Mouse (Mus musculus): ENCODE measurements around the gene Khdc4. TPM values are rescaled to one million over a fixed set of nuclear protein-coding genes. Genes with fewer than 3 reads are reported as not detected.

Khdc4 gene
- total and polyA plus RNA-seq, 2 experiments from 2014 or later: 55.1 to 93.3 TPM

DNA sequence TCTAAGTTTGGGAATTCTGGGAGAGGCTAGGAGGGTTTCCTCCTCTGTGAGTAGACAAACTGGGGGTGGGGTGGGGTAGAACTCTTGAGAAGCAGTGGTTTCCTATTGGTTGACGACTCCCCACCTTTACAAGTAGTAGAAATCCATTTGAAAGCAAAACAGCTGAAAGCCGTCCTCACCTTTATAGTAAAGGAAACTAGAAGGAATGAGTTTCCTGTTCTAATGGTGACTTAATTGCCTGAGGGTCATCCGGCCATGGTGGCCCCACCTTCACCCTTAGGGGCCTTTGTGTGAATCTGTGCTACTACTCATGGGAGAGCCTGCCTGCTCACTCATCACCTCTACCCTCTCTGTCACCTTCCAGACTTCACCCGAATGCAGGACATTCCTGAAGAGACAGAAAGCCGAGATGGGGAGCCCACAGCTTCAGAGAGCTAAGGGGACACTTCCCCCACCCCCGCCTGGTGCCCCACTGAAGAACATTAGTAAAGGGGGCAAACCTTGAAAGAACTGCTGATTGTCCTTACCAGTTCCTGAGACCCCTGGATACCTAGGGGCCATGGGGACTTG lies 39.1 kb upstream of the Khdc4 start:
- Histone ChIP-seq H3K27ac (ENCODE audit: low read depth, low read length) (no peak overlapping the region), H3K36me3 (ENCODE audit: insufficient read depth) (peaks cover 71% of the 10 kb centered on the region), H3K4me3 (ENCODE audit: low read depth, low read length) (no peak overlapping the region), H3K27me3 (ENCODE audit: insufficient read depth, low read length) (no peaks in the 10 kb centered on the region), H3K4me1 (ENCODE audit: insufficient read depth) (no peaks in the 10 kb centered on the region), H3K9ac (no peak overlapping the region), H3K9me3 (ENCODE audit: low read length) (no peaks in the 10 kb centered on the region), H3K4me2 (ENCODE audit: low read depth) (no peak overlapping the region)
- 88% methylated on average over 6 of the region's 6 CpGs for WGBS
- DNase-seq: no peak
- no peak for ATAC-seq
- no peak for TF ChIP-seq CTCF (IDR thresholded peaks at IDR 0.05; ENCODE audit: low read depth)

DNA sequence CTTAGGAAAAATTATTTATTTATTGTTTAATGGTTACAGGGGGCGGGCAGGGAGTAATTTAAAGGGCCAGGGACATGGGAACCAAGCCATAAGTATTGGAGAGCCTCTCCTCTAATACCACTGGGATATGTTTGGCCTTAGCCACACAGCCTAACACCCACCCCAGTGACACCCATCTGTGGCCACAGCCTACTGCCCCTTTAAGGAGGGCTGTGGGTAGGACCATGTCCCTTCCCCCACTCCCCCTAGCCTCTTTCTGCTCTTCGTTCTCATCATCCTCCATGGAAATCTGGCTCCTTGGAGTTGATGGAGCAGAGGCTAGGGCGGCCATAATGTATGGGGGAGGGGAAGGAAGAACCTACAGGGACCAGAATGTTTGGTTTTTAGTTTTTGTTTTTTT lies 38.5 kb upstream of the Khdc4 start:
- no peaks in the 10 kb centered on the region for H3K27me3 ChIP-seq (ENCODE audit: insufficient read depth, low read length)
- H3K36me3 ChIP-seq (ENCODE audit: insufficient read depth): peaks cover 65% of the 10 kb centered on the region
- H3K4me2 ChIP-seq (ENCODE audit: low read depth): no peak overlapping the region
- H3K4me1 ChIP-seq (ENCODE audit: insufficient read depth): no peaks in the 10 kb centered on the region
- H3K9me3 ChIP-seq (ENCODE audit: low read length): no peaks in the 10 kb centered on the region
- ATAC-seq: no peak
- TF ChIP-seq CTCF (IDR thresholded peaks at IDR 0.05; ENCODE audit: low read depth): no peak
- no peak overlapping the region for H3K9ac ChIP-seq
- peak overlapping the region; percentile 23; the same call in 1 of the 2 replicates for H3K27ac ChIP-seq (ENCODE audit: low read depth, low read length)
- H3K4me3 ChIP-seq (ENCODE audit: low read depth, low read length): no peak overlapping the region
- 86% methylated on average over 3 of the region's 3 CpGs for WGBS
- DNase-seq: no peak

GRCm38 (mm10) chr3:88647779-88648413 lies 37.7 kb upstream of the Khdc4 start:
- no peak overlapping the region for H3K4me3 ChIP-seq (ENCODE audit: low read depth, low read length)
- no peaks in the 10 kb centered on the region for H3K9me3 ChIP-seq (ENCODE audit: low read length)
- TF ChIP-seq CTCF (IDR thresholded peaks at IDR 0.05; ENCODE audit: low read depth): no peak
- ATAC-seq (peak; percentile 76), DNase-seq (peak; percentile 28)
- H3K9ac ChIP-seq: no peak overlapping the region
- no peaks in the 10 kb centered on the region for H3K27me3 ChIP-seq (ENCODE audit: insufficient read depth, low read length)
- H3K4me1 ChIP-seq (ENCODE audit: insufficient read depth): no peaks in the 10 kb centered on the region
- H3K36me3 ChIP-seq (ENCODE audit: insufficient read depth): peaks cover 57% of the 10 kb centered on the region
- WGBS: 73% methylated on average over 14 of the region's 14 CpGs
- H3K4me2 ChIP-seq (ENCODE audit: low read depth): no peak overlapping the region
- H3K27ac ChIP-seq (ENCODE audit: low read depth, low read length): peak overlapping the region; percentile 45; the same call in 1 of the 2 replicates

DNA sequence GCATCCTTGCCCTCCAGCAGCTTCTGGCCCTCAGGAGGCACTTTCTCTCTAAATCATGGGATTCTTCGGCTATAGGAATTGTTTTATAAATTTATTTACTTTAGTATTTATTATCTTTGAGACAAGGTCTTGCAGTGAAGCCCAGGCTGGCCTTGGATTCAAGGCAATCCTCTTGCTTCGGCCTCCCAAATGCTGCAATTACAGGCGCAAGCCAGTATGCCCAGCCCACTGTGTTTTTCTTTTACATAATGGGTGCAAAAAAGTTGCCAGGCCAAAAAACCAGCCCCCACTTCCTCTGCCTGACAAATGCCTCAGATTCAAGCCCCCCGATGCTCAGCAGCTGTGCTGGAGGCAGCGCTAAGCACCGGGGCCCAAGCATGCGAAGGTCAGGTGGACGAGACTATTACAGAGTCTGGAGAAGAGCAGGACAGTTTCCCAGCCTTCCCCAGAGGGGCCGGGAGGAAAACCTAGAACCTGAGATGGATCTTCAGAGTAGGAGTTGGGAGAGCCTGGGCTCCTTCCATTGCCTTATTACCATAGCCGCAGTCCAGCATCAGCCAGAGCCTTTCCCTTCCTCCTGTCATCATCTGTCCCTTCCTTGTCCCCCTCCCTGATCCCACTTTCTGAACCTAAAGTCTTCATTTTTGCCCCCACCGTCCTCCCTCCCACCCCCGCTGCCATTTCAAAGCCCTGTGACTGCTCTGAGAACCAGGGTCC lies 37.0 kb upstream of the Khdc4 start:
- TF ChIP-seq CTCF (IDR thresholded peaks at IDR 0.05; ENCODE audit: low read depth): no peak
- no peak overlapping the region for H3K9ac ChIP-seq
- no peaks in the 10 kb centered on the region for H3K4me1 ChIP-seq (ENCODE audit: insufficient read depth)
- no peaks in the 10 kb centered on the region for H3K9me3 ChIP-seq (ENCODE audit: low read length)
- peaks cover 50% of the 10 kb centered on the region for H3K36me3 ChIP-seq (ENCODE audit: insufficient read depth)
- H3K4me3 ChIP-seq (ENCODE audit: low read depth, low read length): no peak overlapping the region
- ATAC-seq (no peak), DNase-seq (no peak)
- H3K4me2 ChIP-seq (ENCODE audit: low read depth): no peak overlapping the region
- WGBS: 83% methylated on average over 12 of the region's 12 CpGs
- no peaks in the 10 kb centered on the region for H3K27me3 ChIP-seq (ENCODE audit: insufficient read depth, low read length)
- H3K27ac ChIP-seq (ENCODE audit: low read depth, low read length): peak overlapping the region; percentile 45; the same call in 1 of the 2 replicates

DNA sequence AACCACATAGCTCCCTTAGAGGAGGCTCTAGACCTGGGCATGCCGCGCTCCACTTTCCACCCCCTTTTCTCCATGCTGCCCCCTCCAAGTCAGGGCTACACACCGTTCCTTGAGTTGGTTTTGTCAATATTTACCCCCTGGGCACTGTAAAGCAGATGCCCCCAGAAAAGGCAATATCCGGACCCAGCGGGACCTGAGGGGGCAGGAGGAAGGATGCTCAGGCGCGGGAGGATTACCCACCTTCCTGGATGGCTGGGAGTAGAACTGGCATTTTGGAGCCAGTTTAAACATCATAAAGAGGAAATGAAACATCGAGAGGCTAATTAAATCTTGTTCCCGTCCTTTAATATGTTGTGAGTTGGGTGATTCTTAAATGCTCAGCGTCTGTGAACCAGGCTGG lies 36.4 kb upstream of the Khdc4 start:
- DNase-seq: no peak
- WGBS: 86% methylated on average over 10 of the region's 10 CpGs

DNA sequence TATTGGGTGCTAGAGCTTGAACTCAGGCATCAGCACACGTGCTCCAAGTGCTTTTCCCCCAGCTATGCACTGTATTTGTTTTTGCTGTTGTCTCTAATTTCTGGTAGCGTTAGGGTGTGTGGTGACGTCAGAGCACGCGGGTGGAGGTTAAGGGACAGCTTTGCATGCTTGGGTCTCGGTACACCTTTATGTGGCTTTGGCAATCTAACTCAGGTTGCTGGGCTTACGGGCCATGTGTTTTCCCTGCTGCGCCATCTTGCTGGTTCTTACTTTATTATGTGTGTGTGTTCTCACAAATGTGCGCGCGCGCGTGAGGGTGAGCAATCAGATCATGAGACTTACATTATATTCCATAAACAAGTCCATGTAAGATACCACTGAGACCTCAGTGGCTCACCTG lies 35.6 kb upstream of the Khdc4 start:
- ATAC-seq: no peak
- no peak for TF ChIP-seq CTCF (IDR thresholded peaks at IDR 0.05; ENCODE audit: low read depth)
- H3K4me3 ChIP-seq (ENCODE audit: low read depth, low read length): no peak overlapping the region
- H3K9me3 ChIP-seq (ENCODE audit: low read length): no peaks in the 10 kb centered on the region
- whole genome bisulfite sequencing: 95% methylated on average over 13 of the region's 13 CpGs
- no peak overlapping the region for H3K9ac ChIP-seq
- H3K36me3 ChIP-seq (ENCODE audit: insufficient read depth): peaks cover 36% of the 10 kb centered on the region
- H3K27me3 ChIP-seq (ENCODE audit: insufficient read depth, low read length): no peaks in the 10 kb centered on the region
- H3K4me2 ChIP-seq (ENCODE audit: low read depth): no peak overlapping the region
- no peaks in the 10 kb centered on the region for H3K4me1 ChIP-seq (ENCODE audit: insufficient read depth)
- DNase-seq: no peak
- H3K27ac ChIP-seq (ENCODE audit: low read depth, low read length): no peak overlapping the region

More for the DNA sequence above, 36.4 kb upstream of the Khdc4 start:
- no peak for ATAC-seq
- no peaks in the 10 kb centered on the region for H3K27me3 ChIP-seq (ENCODE audit: insufficient read depth, low read length)
- no peak overlapping the region for H3K4me3 ChIP-seq (ENCODE audit: low read depth, low read length)
- no peaks in the 10 kb centered on the region for H3K9me3 ChIP-seq (ENCODE audit: low read length)
- no peaks in the 10 kb centered on the region for H3K4me1 ChIP-seq (ENCODE audit: insufficient read depth)
- no peak overlapping the region for H3K4me2 ChIP-seq (ENCODE audit: low read depth)
- no peak overlapping the region for H3K27ac ChIP-seq (ENCODE audit: low read depth, low read length)
- TF ChIP-seq CTCF (IDR thresholded peaks at IDR 0.05; ENCODE audit: low read depth): no peak
- peaks cover 44% of the 10 kb centered on the region for H3K36me3 ChIP-seq (ENCODE audit: insufficient read depth)
- H3K9ac ChIP-seq: no peak overlapping the region

Measured in forebrain, postnatal 0 days (tissue).